Mouse (Mus musculus): ENCODE results near the gene Izumo4. TPM values are rescaled to one million over a fixed set of nuclear protein-coding genes. Genes with fewer than 3 reads are reported as not detected.

Izumo4 gene
- polyA plus RNA-seq, 1 experiment from 2014 or later: 12.2 TPM

GRCm38 (mm10) chr10:80702536-80703390, 779 bp downstream of the Izumo4 start:
- Histone ChIP-seq H3K4me3 (ENCODE audit: low read depth, low read length) (peak overlapping the region; percentile 56), H3K36me3 (ENCODE audit: control insufficient read depth, insufficient read depth) (peaks cover 17% of the 10 kb centered on the region), H3K9me3 (ENCODE audit: control insufficient read depth) (no peaks in the 10 kb centered on the region), H3K27me3 (replicated peaks; ENCODE audit: control insufficient read depth, insufficient read depth, low read length) (no peaks in the 10 kb centered on the region), H3K27ac (ENCODE audit: low read depth, low read length) (peak overlapping the region; percentile 73), H3K4me2 (replicated peaks; ENCODE audit: low read depth) (peak overlapping the region; percentile 85), H3K4me1 (replicated peaks; ENCODE audit: control insufficient read depth, insufficient read depth, low read length) (0 out of 2 replicates have a peak, but pooled peaks cover 3% of the 10 kb centered on the region), H3K9ac (ENCODE audit: low read depth, low read length) (peak overlapping the region; percentile 42)
- 3% methylated on average over 47 of the region's 47 CpGs for WGBS
- TF ChIP-seq CTCF (IDR thresholded peaks at IDR 0.05; ENCODE audit: low read depth): 0 out of 2 replicates have a peak, but pooled peaks have one; percentile 20
- ATAC-seq: peak; percentile 88

GRCm38 (mm10) chr10:80703643-80704042, 1.7 kb downstream of the Izumo4 start:
- no peak for TF ChIP-seq CTCF (IDR thresholded peaks at IDR 0.05; ENCODE audit: low read depth)
- H3K9ac ChIP-seq (ENCODE audit: low read depth, low read length): 0 out of 2 replicates have a peak overlapping the region, but pooled peaks have one; percentile 42
- 82% methylated on average over 5 of the region's 5 CpGs for WGBS
- 0 out of 2 replicates have a peak overlapping the region, but pooled peaks have one; percentile 56 for H3K4me3 ChIP-seq (ENCODE audit: low read depth, low read length)
- H3K4me1 ChIP-seq (replicated peaks; ENCODE audit: control insufficient read depth, insufficient read depth, low read length): 0 out of 2 replicates have a peak, but pooled peaks cover 3% of the 10 kb centered on the region
- H3K27ac ChIP-seq (ENCODE audit: low read depth, low read length): no peak overlapping the region
- peak overlapping the region; percentile 85; the same call in 1 of the 2 replicates for H3K4me2 ChIP-seq (replicated peaks; ENCODE audit: low read depth)
- H3K9me3 ChIP-seq (ENCODE audit: control insufficient read depth): no peaks in the 10 kb centered on the region
- H3K27me3 ChIP-seq (replicated peaks; ENCODE audit: control insufficient read depth, insufficient read depth, low read length): no peaks in the 10 kb centered on the region
- peaks cover 26% of the 10 kb centered on the region for H3K36me3 ChIP-seq (ENCODE audit: control insufficient read depth, insufficient read depth)
- no peak for ATAC-seq

- no peak overlapping the region for H3K9ac ChIP-seq (ENCODE audit: low read depth, low read length)
- no peak for ATAC-seq
- H3K4me3 ChIP-seq (ENCODE audit: low read depth, low read length): no peak overlapping the region
- no peaks in the 10 kb centered on the region for H3K9me3 ChIP-seq (ENCODE audit: control insufficient read depth)
- H3K27ac ChIP-seq (ENCODE audit: low read depth, low read length): no peak overlapping the region
- 91% methylated on average over 5 of the region's 5 CpGs for WGBS
- no peak for TF ChIP-seq CTCF (IDR thresholded peaks at IDR 0.05; ENCODE audit: low read depth)
- H3K36me3 ChIP-seq (ENCODE audit: control insufficient read depth, insufficient read depth): peaks cover 34% of the 10 kb centered on the region
- 0 out of 2 replicates have a peak, but pooled peaks cover 3% of the 10 kb centered on the region for H3K4me1 ChIP-seq (replicated peaks; ENCODE audit: control insufficient read depth, insufficient read depth, low read length)
- H3K27me3 ChIP-seq (replicated peaks; ENCODE audit: control insufficient read depth, insufficient read depth, low read length): no peaks in the 10 kb centered on the region
- H3K4me2 ChIP-seq (replicated peaks; ENCODE audit: low read depth): no peak overlapping the region
Observed at GRCm38 (mm10) chr10:80704418-80704817, 2.4 kb downstream of the Izumo4 start.

GRCm38 (mm10) chr10:80705033-80705432, 3.0 kb downstream of the Izumo4 start:
- peaks cover 40% of the 10 kb centered on the region for H3K36me3 ChIP-seq (ENCODE audit: control insufficient read depth, insufficient read depth)
- no peaks in the 10 kb centered on the region for H3K9me3 ChIP-seq (ENCODE audit: control insufficient read depth)
- 0 out of 2 replicates have a peak, but pooled peaks cover 3% of the 10 kb centered on the region for H3K4me1 ChIP-seq (replicated peaks; ENCODE audit: control insufficient read depth, insufficient read depth, low read length)
- WGBS: 51% methylated on average over 3 of the region's 3 CpGs
- H3K27ac ChIP-seq (ENCODE audit: low read depth, low read length): no peak overlapping the region
- H3K27me3 ChIP-seq (replicated peaks; ENCODE audit: control insufficient read depth, insufficient read depth, low read length): no peaks in the 10 kb centered on the region
- no peak overlapping the region for H3K4me3 ChIP-seq (ENCODE audit: low read depth, low read length)
- H3K9ac ChIP-seq (ENCODE audit: low read depth, low read length): no peak overlapping the region
- H3K4me2 ChIP-seq (replicated peaks; ENCODE audit: low read depth): no peak overlapping the region
- no peak for TF ChIP-seq CTCF (IDR thresholded peaks at IDR 0.05; ENCODE audit: low read depth)
- ATAC-seq: no peak

- H3K4me1 ChIP-seq (replicated peaks; ENCODE audit: control insufficient read depth, insufficient read depth, low read length): 0 out of 2 replicates have a peak, but pooled peaks cover 3% of the 10 kb centered on the region
- no peak overlapping the region for H3K4me2 ChIP-seq (replicated peaks; ENCODE audit: low read depth)
- no peak overlapping the region for H3K4me3 ChIP-seq (ENCODE audit: low read depth, low read length)
- no peaks in the 10 kb centered on the region for H3K9me3 ChIP-seq (ENCODE audit: control insufficient read depth)
- 77% methylated on average over 3 of the region's 3 CpGs for whole genome bisulfite sequencing
- no peak for ATAC-seq
- no peak overlapping the region for H3K27ac ChIP-seq (ENCODE audit: low read depth, low read length)
- no peak overlapping the region for H3K9ac ChIP-seq (ENCODE audit: low read depth, low read length)
- H3K36me3 ChIP-seq (ENCODE audit: control insufficient read depth, insufficient read depth): peaks cover 44% of the 10 kb centered on the region
- no peaks in the 10 kb centered on the region for H3K27me3 ChIP-seq (replicated peaks; ENCODE audit: control insufficient read depth, insufficient read depth, low read length)
- TF ChIP-seq CTCF (IDR thresholded peaks at IDR 0.05; ENCODE audit: low read depth): no peak
Observed at GRCm38 (mm10) chr10:80705479-80705878, 3.5 kb downstream of the Izumo4 start.

- Histone ChIP-seq H3K4me2 (replicated peaks; ENCODE audit: low read depth) (no peak overlapping the region), H3K9me3 (ENCODE audit: control insufficient read depth) (no peaks in the 10 kb centered on the region), H3K4me1 (replicated peaks; ENCODE audit: control insufficient read depth, insufficient read depth, low read length) (no peaks in the 10 kb centered on the region), H3K27me3 (replicated peaks; ENCODE audit: control insufficient read depth, insufficient read depth, low read length) (no peaks in the 10 kb centered on the region), H3K36me3 (ENCODE audit: control insufficient read depth, insufficient read depth) (peaks cover 92% of the 10 kb centered on the region), H3K9ac (ENCODE audit: low read depth, low read length) (no peak overlapping the region), H3K4me3 (ENCODE audit: low read depth, low read length) (no peak overlapping the region), H3K27ac (ENCODE audit: low read depth, low read length) (no peak overlapping the region)
- no peak for ATAC-seq
- no peak for TF ChIP-seq CTCF (IDR thresholded peaks at IDR 0.05; ENCODE audit: low read depth)
- 76% methylated on average over 3 of the region's 3 CpGs for WGBS
Observed at GRCm38 (mm10) chr10:80710834-80711233, 8.8 kb downstream of the Izumo4 start.
